Mouse (Mus musculus) neural tube, embryonic 11.5 days (tissue): ENCODE data around the gene Npcd. TPM values are rescaled to one million over a fixed set of nuclear protein-coding genes. Genes with fewer than 3 reads are reported as not detected.

Experiments used
- ATAC-seq: fragments of 200-750 bp; cut with Nextera tagmentation; 2 replicates; pipeline ENCODE4 v1.8.0; 2017; ENCODE audit warnings: moderate number of reproducible peaks, mild to moderate bottlenecking, moderate TSS enrichment, moderate library complexity; ENCODE audit not compliant: insufficient read depth, low FRiP score, low TSS enrichment
- DNase-seq: peaks from one replicate; pipeline ENCODE4 v3.0.0-alpha.2; 2015; ENCODE audit warnings: low spot score
- H3K27ac ChIP-seq: fragments of 300-500 bp; sonication (generic); 2 replicates; pipeline ENCODE4 v1.5.1; 2014; ENCODE audit warnings: low read depth, mild to moderate bottlenecking, low read length
- H3K27me3 ChIP-seq: fragments of 300-500 bp; sonication (generic); 2 replicates; pipeline ENCODE4 v1.6.1; 2014; ENCODE audit warnings: mild to moderate bottlenecking, low read length, mixed read lengths; ENCODE audit not compliant: control insufficient read depth, insufficient read depth
- H3K36me3 ChIP-seq: fragments of 300-500 bp; sonication (generic); 2 replicates; pipeline ENCODE4 v1.6.1; 2014; ENCODE audit warnings: mild to moderate bottlenecking, low read length, moderate library complexity, mixed read lengths; ENCODE audit not compliant: control insufficient read depth, insufficient read depth
- H3K4me1 ChIP-seq: fragments of 300-500 bp; sonication (generic); 2 replicates; pipeline ENCODE4 v1.6.1; 2014; ENCODE audit warnings: low read length, mixed read lengths; ENCODE audit not compliant: control insufficient read depth, insufficient read depth
- H3K4me2 ChIP-seq: fragments of 300-500 bp; sonication (generic); 2 replicates; pipeline ENCODE4 v1.6.1; 2014; ENCODE audit warnings: low read depth, mild to moderate bottlenecking, moderate library complexity
- H3K4me3 ChIP-seq: fragments of 300-500 bp; sonication (generic); 2 replicates; pipeline ENCODE4 v1.5.1; 2014; ENCODE audit warnings: low read depth, low read length
- H3K9ac ChIP-seq: fragments of 300-500 bp; sonication (generic); 2 replicates; pipeline ENCODE4 v1.6.1; 2014; ENCODE audit warnings: mild to moderate bottlenecking, low read length
- H3K9me3 ChIP-seq: fragments of 300-500 bp; sonication (generic); 2 replicates; pipeline ENCODE4 v1.6.1; 2016; ENCODE audit warnings: low read length; ENCODE audit not compliant: control insufficient read depth
- WGBS: fragments of 180-500 bp; shearing (Covaris S2); extraction: QIAGEN DNeasy Blood & Tissue Kit; methylation state at CpG from one replicate; pipeline ENCODE4 v1.1.7; 2014; 5-methylcytosine and 5-hydroxymethylcytosine counted together
- polyA plus RNA-seq: library from polyadenylated mRNA; unstranded; fragments of >200 nt; fragmentation: Nextera tagmentation; extraction: Ambion mirVana; gene quantifications from 2 replicates; pipeline ENCODE4 v1.2.1, GENCODE M21; 2014

Npcd gene
- polyA plus RNA-seq, 1 experiment from 2014 or later: not detected

DNA sequence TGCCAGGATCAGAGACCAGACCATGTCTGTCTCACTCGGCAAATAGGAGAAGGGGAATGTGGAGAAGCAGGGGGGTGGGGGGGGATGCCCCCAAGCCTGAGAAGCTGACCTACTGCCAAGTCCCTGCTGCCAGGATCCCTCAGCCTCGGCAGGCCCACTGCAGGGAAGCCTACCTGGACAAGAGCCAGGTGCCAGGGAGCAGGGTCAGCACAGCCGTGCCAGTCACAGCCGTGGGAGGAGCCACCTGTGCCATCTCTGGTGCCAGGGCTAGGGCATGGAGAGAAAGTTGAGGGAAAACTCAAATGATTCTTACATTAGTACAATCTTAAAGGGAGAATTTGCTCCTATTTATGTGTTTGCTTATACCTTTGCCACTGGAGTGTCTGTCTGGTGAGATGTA lies 31.7 kb downstream of the Npcd start:
- WGBS: 58% methylated on average over 4 of the region's 4 CpGs
- Histone ChIP-seq H3K27ac (no peak overlapping the region), H3K4me3 (no peak overlapping the region), H3K4me2 (no peak overlapping the region), H3K4me1 (no peaks in the 10 kb centered on the region), H3K9me3 (no peaks in the 10 kb centered on the region), H3K27me3 (peaks cover 48% of the 10 kb centered on the region), H3K9ac (no peak overlapping the region), H3K36me3 (no peaks in the 10 kb centered on the region)
- DNase-seq (no peak), ATAC-seq (no peak)

DNA sequence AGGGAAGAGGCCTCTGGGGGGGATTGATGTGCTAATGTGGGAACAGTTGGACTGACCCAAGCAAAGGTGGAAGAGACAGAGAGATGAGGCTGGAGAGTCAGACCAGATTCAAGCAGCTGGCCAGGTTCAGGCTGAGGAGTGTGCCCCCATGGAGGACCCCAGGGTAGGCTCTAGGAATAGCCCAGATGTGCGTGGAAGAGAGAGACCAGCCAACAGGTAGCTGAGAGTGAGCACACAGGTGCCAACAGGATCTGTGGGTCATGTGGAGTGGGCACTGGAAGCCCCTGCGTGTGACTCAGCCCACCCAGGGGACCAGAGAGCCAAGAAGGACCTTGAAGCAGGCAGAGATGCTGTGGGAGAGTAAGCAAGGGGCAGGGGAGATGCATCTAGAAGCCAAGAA lies 32.4 kb downstream of the Npcd start:
- Histone ChIP-seq H3K27ac (no peak overlapping the region), H3K27me3 (peaks cover 47% of the 10 kb centered on the region), H3K4me2 (no peak overlapping the region), H3K9me3 (no peaks in the 10 kb centered on the region), H3K4me1 (no peaks in the 10 kb centered on the region), H3K4me3 (no peak overlapping the region), H3K36me3 (no peaks in the 10 kb centered on the region), H3K9ac (no peak overlapping the region)
- DNase-seq: no peak
- WGBS: 65% methylated on average over 2 of the region's 2 CpGs
- ATAC-seq: no peak

DNA sequence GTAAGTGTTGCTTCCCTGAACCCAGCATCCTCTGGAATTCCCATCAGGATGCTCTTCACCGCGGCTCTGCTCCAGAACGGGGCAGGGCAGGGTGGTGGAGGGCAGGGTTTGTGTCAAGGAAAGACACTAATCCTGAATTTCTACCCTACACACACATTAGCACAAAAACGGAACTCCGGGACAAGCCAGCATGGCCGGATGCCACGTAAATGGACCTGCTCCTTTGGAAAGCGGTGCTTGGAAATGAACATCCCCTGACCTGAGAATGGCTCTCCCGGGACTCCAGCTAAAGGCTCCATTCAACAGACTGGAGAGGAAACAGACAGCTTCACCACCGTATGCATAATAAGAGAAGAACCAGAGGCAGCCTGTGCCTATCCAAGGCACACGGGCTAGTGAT lies 33.3 kb downstream of the Npcd start:
- no peaks in the 10 kb centered on the region for H3K4me1 ChIP-seq
- ATAC-seq (no peak), DNase-seq (no peak)
- H3K36me3 ChIP-seq: no peaks in the 10 kb centered on the region
- H3K9ac ChIP-seq: no peak overlapping the region
- peaks cover 37% of the 10 kb centered on the region for H3K27me3 ChIP-seq
- H3K9me3 ChIP-seq: no peaks in the 10 kb centered on the region
- H3K27ac ChIP-seq: no peak overlapping the region
- no peak overlapping the region for H3K4me3 ChIP-seq
- 53% methylated on average over 11 of the region's 11 CpGs for WGBS
- no peak overlapping the region for H3K4me2 ChIP-seq

DNA sequence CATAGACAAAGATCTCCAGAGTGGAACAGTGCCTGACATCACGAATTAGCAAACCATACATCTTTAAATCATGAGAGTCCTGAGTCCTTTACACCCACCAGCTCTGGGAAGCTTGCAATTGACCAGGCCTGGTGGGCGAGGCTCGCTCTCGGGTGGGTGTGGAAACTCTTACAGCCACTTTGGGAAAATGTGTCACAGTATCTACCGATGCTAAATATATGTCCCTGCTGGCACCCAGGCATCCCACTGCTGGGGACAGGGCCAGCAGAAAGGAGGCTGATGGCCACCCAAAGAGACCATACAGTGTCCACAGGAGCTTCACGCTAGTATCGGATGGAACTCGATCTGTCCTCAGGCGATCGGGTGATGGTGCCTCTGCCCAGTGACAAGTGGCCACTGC lies 35.4 kb downstream of the Npcd start:
- no peak overlapping the region for H3K27ac ChIP-seq
- no peaks in the 10 kb centered on the region for H3K36me3 ChIP-seq
- 92% methylated on average over 10 of the region's 10 CpGs for WGBS
- DNase-seq (no peak), ATAC-seq (no peak)
- H3K9me3 ChIP-seq: no peaks in the 10 kb centered on the region
- H3K9ac ChIP-seq: no peak overlapping the region
- peaks cover 17% of the 10 kb centered on the region for H3K27me3 ChIP-seq
- no peak overlapping the region for H3K4me3 ChIP-seq
- no peaks in the 10 kb centered on the region for H3K4me1 ChIP-seq
- no peak overlapping the region for H3K4me2 ChIP-seq

DNA sequence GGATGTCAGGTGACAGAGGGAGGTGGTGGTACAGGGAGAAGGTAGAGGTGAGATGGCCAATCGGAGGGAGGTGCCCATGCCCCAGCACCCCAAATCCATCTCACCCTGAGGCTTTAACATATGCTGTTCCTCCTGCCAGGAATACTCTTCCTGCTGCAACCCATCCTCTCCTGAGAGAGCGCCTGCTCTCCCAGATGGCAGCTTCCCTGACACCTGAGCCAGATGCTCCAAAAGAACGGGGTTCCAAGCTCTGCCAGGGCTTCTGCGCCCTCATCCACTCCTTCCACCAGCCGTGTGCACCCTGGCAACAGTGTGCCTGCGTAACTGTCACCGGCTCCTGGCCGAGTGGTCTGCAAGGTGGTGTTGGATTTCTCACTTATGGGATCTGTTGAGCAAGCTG lies 36.4 kb downstream of the Npcd start:
- Histone ChIP-seq H3K36me3 (no peaks in the 10 kb centered on the region), H3K4me3 (no peak overlapping the region), H3K27me3 (peaks cover 8% of the 10 kb centered on the region), H3K9ac (no peak overlapping the region), H3K4me1 (no peaks in the 10 kb centered on the region), H3K4me2 (no peak overlapping the region), H3K9me3 (no peaks in the 10 kb centered on the region), H3K27ac (no peak overlapping the region)
- WGBS: 78% methylated on average over 8 of the region's 8 CpGs
- no peak for DNase-seq
- ATAC-seq: no peak

DNA sequence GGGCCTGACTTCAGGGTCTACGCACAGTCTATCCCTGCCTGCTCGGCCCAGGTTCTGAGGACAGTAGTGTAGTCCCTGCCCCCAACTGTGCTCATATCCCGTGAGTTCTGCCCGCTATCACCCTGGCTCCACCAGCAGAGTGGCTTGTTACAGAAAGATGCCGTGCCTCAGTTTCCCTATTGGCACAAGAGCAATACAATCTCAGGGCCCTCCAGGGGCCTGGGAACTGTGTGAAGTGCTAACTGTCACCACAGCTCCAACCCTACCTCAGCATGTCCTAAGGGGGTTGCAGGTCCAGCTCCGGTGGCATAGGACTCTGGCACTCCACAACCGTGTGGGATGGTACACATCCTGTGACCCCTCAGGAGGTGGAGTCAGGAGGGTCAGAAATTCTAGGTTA lies 36.9 kb downstream of the Npcd start:
- DNase-seq (no peak), ATAC-seq (no peak)
- 90% methylated on average over 7 of the region's 7 CpGs for WGBS
- Histone ChIP-seq H3K9ac (no peak overlapping the region), H3K27me3 (peaks cover 2% of the 10 kb centered on the region), H3K36me3 (no peaks in the 10 kb centered on the region), H3K4me2 (no peak overlapping the region), H3K4me1 (no peaks in the 10 kb centered on the region), H3K9me3 (no peaks in the 10 kb centered on the region), H3K4me3 (no peak overlapping the region), H3K27ac (no peak overlapping the region)

DNA sequence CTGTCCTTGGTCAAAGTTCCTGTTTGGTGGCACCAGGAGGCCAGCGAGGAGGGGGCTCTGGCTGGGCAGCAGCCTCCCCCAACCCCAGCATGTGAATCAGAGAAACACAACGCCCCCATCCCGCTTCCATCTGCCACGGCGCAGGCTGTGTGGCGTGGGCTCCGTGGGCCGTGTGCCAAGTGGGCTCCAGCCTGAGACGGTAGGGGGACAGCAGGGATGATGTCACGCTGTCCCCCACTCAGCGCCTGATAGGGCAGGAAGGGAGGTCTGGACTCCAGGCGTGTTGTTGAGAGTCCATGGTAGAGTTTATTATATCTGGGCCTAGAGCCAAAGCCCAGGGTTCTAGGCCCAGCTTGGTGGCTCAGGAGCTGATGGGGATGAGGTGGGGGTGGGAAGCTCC lies 37.8 kb downstream of the Npcd start:
- no peak overlapping the region for H3K4me2 ChIP-seq
- ATAC-seq: no peak
- no peaks in the 10 kb centered on the region for H3K9me3 ChIP-seq
- no peaks in the 10 kb centered on the region for H3K27me3 ChIP-seq
- no peaks in the 10 kb centered on the region for H3K4me1 ChIP-seq
- no peak overlapping the region for H3K27ac ChIP-seq
- no peak for DNase-seq
- H3K4me3 ChIP-seq: no peak overlapping the region
- no peaks in the 10 kb centered on the region for H3K36me3 ChIP-seq
- no peak overlapping the region for H3K9ac ChIP-seq
- WGBS: 92% methylated on average over 12 of the region's 12 CpGs

DNA sequence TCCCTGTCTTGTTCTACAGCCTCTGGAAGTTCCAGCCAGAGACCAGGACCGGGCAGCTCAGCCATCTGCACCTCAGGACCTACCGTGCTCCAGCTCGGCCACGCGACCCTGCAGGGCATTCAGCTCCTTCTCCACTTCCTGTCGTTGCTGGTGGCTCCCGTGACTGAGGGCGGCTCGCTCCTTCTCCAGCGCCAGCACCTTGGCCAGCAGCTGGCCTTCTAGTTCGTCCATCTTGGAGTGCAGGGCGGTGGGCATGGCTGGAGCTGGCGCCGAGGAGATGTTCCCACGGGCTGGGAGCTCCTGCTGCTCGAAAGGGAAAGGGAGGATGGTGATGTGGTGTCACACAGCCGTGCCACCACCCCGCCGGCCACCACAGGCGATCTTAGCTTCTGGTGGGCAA lies 39.9 kb downstream of the Npcd start:
- H3K4me1 ChIP-seq: no peaks in the 10 kb centered on the region
- no peaks in the 10 kb centered on the region for H3K9me3 ChIP-seq
- WGBS: 34% methylated on average over 20 of the region's 20 CpGs
- H3K4me2 ChIP-seq: no peak overlapping the region
- H3K36me3 ChIP-seq: no peaks in the 10 kb centered on the region
- H3K27ac ChIP-seq: no peak overlapping the region
- no peak overlapping the region for H3K4me3 ChIP-seq
- no peak overlapping the region for H3K9ac ChIP-seq
- DNase-seq (no peak), ATAC-seq (no peak)
- H3K27me3 ChIP-seq: no peaks in the 10 kb centered on the region

DNA sequence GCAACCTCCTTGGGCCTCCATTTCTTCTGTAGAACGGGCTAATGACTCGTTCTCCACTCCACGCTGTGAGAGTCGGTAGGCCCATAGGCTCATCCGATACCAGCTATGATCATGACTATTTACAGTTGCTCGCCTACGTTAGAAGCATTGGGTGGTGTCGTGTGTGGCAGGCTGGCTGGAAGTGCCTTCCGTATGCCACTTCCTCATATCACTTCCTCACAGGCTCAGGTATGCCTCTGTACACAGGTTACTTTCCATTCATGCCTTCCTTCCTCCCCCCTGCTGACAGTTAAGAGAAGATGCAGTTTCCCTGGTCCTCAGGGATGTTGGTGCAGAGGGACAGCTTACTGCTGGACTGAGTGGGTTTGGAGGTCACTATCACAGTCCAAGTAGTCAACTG lies 41.0 kb downstream of the Npcd start:
- DNase-seq (no peak), ATAC-seq (no peak)
- Histone ChIP-seq H3K36me3 (no peaks in the 10 kb centered on the region), H3K4me1 (no peaks in the 10 kb centered on the region), H3K9ac (no peak overlapping the region), H3K4me2 (no peak overlapping the region), H3K4me3 (no peak overlapping the region), H3K9me3 (no peaks in the 10 kb centered on the region), H3K27me3 (no peaks in the 10 kb centered on the region), H3K27ac (no peak overlapping the region)
- WGBS: 91% methylated on average over 9 of the region's 9 CpGs
